ENCODE assay signal across 24 mouse cellular contexts in genomic region chr16:49901395-49901794, GRCm38 (mm10).
"Had no signal": no experiment of that assay in that cellular context is flagged by ENCODE, and none has a peak within 500 bp of the region (broad histone marks: within the 10 kb centered on the region; RNA-seq: fewer than 3 reads in every experiment).

No protein-coding gene starts in this region.

- H3K4me3 ChIP-seq: gastrocnemius, adult 2 months; heart, adult 2 months; heart, embryonic 12.5 days; hindbrain, embryonic 10.5 days; hindbrain, embryonic 12.5 days; intestine, embryonic 15.5 days; layer of hippocampus, adult 2 months; left cerebral cortex, adult 2 months; limb, embryonic 10.5 days; limb, embryonic 12.5 days had no signal

- H3K27me3 ChIP-seq: heart, embryonic 12.5 days; hindbrain, embryonic 12.5 days; intestine, embryonic 15.5 days; limb, embryonic 12.5 days had no signal

- H3K4me1 ChIP-seq: hindbrain, embryonic 12.5 days had no signal

- H3K9me3 ChIP-seq: heart, embryonic 12.5 days; hindbrain, embryonic 10.5 days; hindbrain, embryonic 12.5 days; intestine, embryonic 15.5 days; limb, embryonic 10.5 days; limb, embryonic 12.5 days had no signal

- DNase-seq: gastrocnemius, adult 2 months; gastrocnemius, postnatal 10 days; gastrocnemius, postnatal 25 days; heart, adult 2 months; heart, postnatal 10 days; heart, postnatal 4 days; kidney, adult 18-20 months; kidney, adult 8-10 months; kidney, postnatal 10 days; kidney, postnatal 25 days; kidney, postnatal 4 days; liver had no signal

- H3K4me2 ChIP-seq: heart, embryonic 12.5 days; hindbrain, embryonic 12.5 days; hindbrain, embryonic 14.5 days; intestine, embryonic 15.5 days; limb, embryonic 12.5 days had no signal

- H3K9ac ChIP-seq: heart, embryonic 12.5 days; hindbrain, embryonic 12.5 days; hindbrain, embryonic 14.5 days; intestine, embryonic 15.5 days; limb, embryonic 12.5 days had no signal

- H3K27ac ChIP-seq: gastrocnemius, adult 2 months; heart, adult 2 months; hindbrain, embryonic 10.5 days; hindbrain, embryonic 12.5 days; hindbrain, embryonic 14.5 days; intestine, embryonic 15.5 days; layer of hippocampus, adult 2 months; left cerebral cortex, adult 2 months; limb, embryonic 10.5 days; limb, embryonic 12.5 days had no signal

- ATAC-seq: hindbrain, embryonic 16.5 days; inflammation-experienced regulatory T-cells, adult 6 months; intestine, embryonic 15.5 days; intestine, postnatal 0 days had no signal
